Mouse (Mus musculus): ENCODE data around the gene Rapgef4. TPM values are rescaled to one million over a fixed set of nuclear protein-coding genes. Genes with fewer than 3 reads are reported as not detected.

Gene Rapgef4
- polyA plus RNA-seq, 1 experiment from 2014 or later = 2.9 TPM

GRCm38 (mm10) chr2:72252510-72253505, 271.8 kb downstream of the Rapgef4 start:
- no peaks in the 10 kb centered on the region for H3K27me3 ChIP-seq (ENCODE audit: insufficient read depth, poor library complexity, severe bottlenecking)
- no peak overlapping the region for H3K4me3 ChIP-seq
- DNase-seq (ENCODE audit: low spot score) = no peak
- H3K9me3 ChIP-seq = no peaks in the 10 kb centered on the region
- peaks cover 27% of the 10 kb centered on the region for H3K4me1 ChIP-seq (replicated peaks)
- no peaks in the 10 kb centered on the region for H3K36me3 ChIP-seq
- WGBS = 67% methylated on average over 18 of the region's 18 CpGs
- H3K27ac ChIP-seq = no peak overlapping the region

- H3K4me1 ChIP-seq (replicated peaks) = peaks cover 27% of the 10 kb centered on the region
- H3K27me3 ChIP-seq (ENCODE audit: insufficient read depth, poor library complexity, severe bottlenecking) = no peaks in the 10 kb centered on the region
- H3K4me3 ChIP-seq = no peak overlapping the region
- WGBS = 80% methylated on average over 4 of the region's 4 CpGs
- H3K27ac ChIP-seq = no peak overlapping the region
- H3K9me3 ChIP-seq = no peaks in the 10 kb centered on the region
- no peak for DNase-seq (ENCODE audit: low spot score)
- H3K36me3 ChIP-seq = no peaks in the 10 kb centered on the region
Measured at GRCm38 (mm10) chr2:72253882-72254281, 272.8 kb downstream of the Rapgef4 start.

- no peaks in the 10 kb centered on the region for H3K27me3 ChIP-seq (ENCODE audit: insufficient read depth, poor library complexity, severe bottlenecking)
- H3K36me3 ChIP-seq = no peaks in the 10 kb centered on the region
- DNase-seq (ENCODE audit: low spot score) = peak; percentile 32
- no peak overlapping the region for H3K4me3 ChIP-seq
- peaks cover 27% of the 10 kb centered on the region for H3K4me1 ChIP-seq (replicated peaks)
- 37% methylated on average over 14 of the region's 14 CpGs for WGBS
- peak overlapping the region; percentile 53 for H3K27ac ChIP-seq
- no peaks in the 10 kb centered on the region for H3K9me3 ChIP-seq
Measured at GRCm38 (mm10) chr2:72254813-72255582, 274.0 kb downstream of the Rapgef4 start.

- no peak for DNase-seq (ENCODE audit: low spot score)
- H3K36me3 ChIP-seq = no peaks in the 10 kb centered on the region
- H3K27me3 ChIP-seq (ENCODE audit: insufficient read depth, poor library complexity, severe bottlenecking) = no peaks in the 10 kb centered on the region
- 88% methylated on average over 1 of the region's 1 CpGs for WGBS
- no peak overlapping the region for H3K4me3 ChIP-seq
- no peaks in the 10 kb centered on the region for H3K4me1 ChIP-seq (replicated peaks)
- H3K9me3 ChIP-seq = no peaks in the 10 kb centered on the region
- no peak overlapping the region for H3K27ac ChIP-seq
Measured at GRCm38 (mm10) chr2:72260704-72261103, 279.7 kb downstream of the Rapgef4 start.

GRCm38 (mm10) chr2:72262814-72263480, 281.9 kb downstream of the Rapgef4 start:
- Histone ChIP-seq H3K36me3 (no peaks in the 10 kb centered on the region), H3K27ac (no peak overlapping the region), H3K9me3 (no peaks in the 10 kb centered on the region), H3K4me3 (no peak overlapping the region), H3K4me1 (replicated peaks) (no peaks in the 10 kb centered on the region), H3K27me3 (ENCODE audit: insufficient read depth, poor library complexity, severe bottlenecking) (no peaks in the 10 kb centered on the region)
- no peak for DNase-seq (ENCODE audit: low spot score)
- WGBS = 91% methylated on average over 6 of the region's 6 CpGs

GRCm38 (mm10) chr2:72267390-72267789, 286.4 kb downstream of the Rapgef4 start:
- Histone ChIP-seq H3K36me3 (no peaks in the 10 kb centered on the region), H3K4me3 (no peak overlapping the region), H3K27me3 (ENCODE audit: insufficient read depth, poor library complexity, severe bottlenecking) (no peaks in the 10 kb centered on the region), H3K4me1 (replicated peaks) (no peaks in the 10 kb centered on the region), H3K9me3 (no peaks in the 10 kb centered on the region), H3K27ac (no peak overlapping the region)
- DNase-seq (ENCODE audit: low spot score) = no peak
- WGBS = 88% methylated on average over 6 of the region's 6 CpGs

- Histone ChIP-seq H3K27ac (no peak overlapping the region), H3K4me3 (no peak overlapping the region), H3K36me3 (no peaks in the 10 kb centered on the region), H3K4me1 (replicated peaks) (no peaks in the 10 kb centered on the region), H3K9me3 (no peaks in the 10 kb centered on the region), H3K27me3 (ENCODE audit: insufficient read depth, poor library complexity, severe bottlenecking) (no peaks in the 10 kb centered on the region)
- no peak for DNase-seq (ENCODE audit: low spot score)
- 87% methylated on average over 4 of the region's 4 CpGs for WGBS
Measured at GRCm38 (mm10) chr2:72269651-72270341, 288.8 kb downstream of the Rapgef4 start.

- Histone ChIP-seq H3K4me1 (replicated peaks) (no peaks in the 10 kb centered on the region), H3K27me3 (ENCODE audit: insufficient read depth, poor library complexity, severe bottlenecking) (no peaks in the 10 kb centered on the region), H3K36me3 (no peaks in the 10 kb centered on the region), H3K9me3 (no peaks in the 10 kb centered on the region), H3K27ac (no peak overlapping the region), H3K4me3 (no peak overlapping the region)
- 85% methylated on average over 4 of the region's 4 CpGs for WGBS
- DNase-seq (ENCODE audit: low spot score) = peak; percentile 1
Measured at GRCm38 (mm10) chr2:72278247-72278873, 297.3 kb downstream of the Rapgef4 start.

- H3K27me3 ChIP-seq (ENCODE audit: insufficient read depth, poor library complexity, severe bottlenecking) = peaks cover 3% of the 10 kb centered on the region; the same call in 1 of the 2 replicates
- DNase-seq (ENCODE audit: low spot score) = no peak
- peaks cover 7% of the 10 kb centered on the region for H3K4me1 ChIP-seq (replicated peaks)
- 91% methylated on average over 5 of the region's 5 CpGs for WGBS
- no peak overlapping the region for H3K4me3 ChIP-seq
- no peaks in the 10 kb centered on the region for H3K9me3 ChIP-seq
- no peak overlapping the region for H3K27ac ChIP-seq
- no peaks in the 10 kb centered on the region for H3K36me3 ChIP-seq
Measured at GRCm38 (mm10) chr2:72280524-72280923, 299.5 kb downstream of the Rapgef4 start.

GRCm38 (mm10) chr2:72281971-72282370, 300.9 kb downstream of the Rapgef4 start:
- Histone ChIP-seq H3K4me3 (no peak overlapping the region), H3K4me1 (replicated peaks) (peaks cover 13% of the 10 kb centered on the region), H3K27me3 (ENCODE audit: insufficient read depth, poor library complexity, severe bottlenecking) (peaks cover 3% of the 10 kb centered on the region; the same call in 1 of the 2 replicates), H3K9me3 (no peaks in the 10 kb centered on the region), H3K27ac (no peak overlapping the region), H3K36me3 (no peaks in the 10 kb centered on the region)
- 92% methylated on average over 14 of the region's 14 CpGs for WGBS
- no peak for DNase-seq (ENCODE audit: low spot score)

- H3K9me3 ChIP-seq = no peaks in the 10 kb centered on the region
- H3K4me1 ChIP-seq (replicated peaks) = peaks cover 18% of the 10 kb centered on the region
- WGBS = 85% methylated on average over 4 of the region's 4 CpGs
- no peak overlapping the region for H3K4me3 ChIP-seq
- H3K36me3 ChIP-seq = no peaks in the 10 kb centered on the region
- no peak overlapping the region for H3K27ac ChIP-seq
- no peak for DNase-seq (ENCODE audit: low spot score)
- H3K27me3 ChIP-seq (ENCODE audit: insufficient read depth, poor library complexity, severe bottlenecking) = peaks cover 3% of the 10 kb centered on the region; the same call in 1 of the 2 replicates
Measured at GRCm38 (mm10) chr2:72282733-72283132, 301.7 kb downstream of the Rapgef4 start.

- 78% methylated on average over 7 of the region's 7 CpGs for WGBS
- H3K36me3 ChIP-seq = no peaks in the 10 kb centered on the region
- H3K4me1 ChIP-seq (replicated peaks) = peaks cover 24% of the 10 kb centered on the region
- no peak overlapping the region for H3K4me3 ChIP-seq
- peaks cover 3% of the 10 kb centered on the region; the same call in 1 of the 2 replicates for H3K27me3 ChIP-seq (ENCODE audit: insufficient read depth, poor library complexity, severe bottlenecking)
- H3K9me3 ChIP-seq = no peaks in the 10 kb centered on the region
- no peak for DNase-seq (ENCODE audit: low spot score)
- H3K27ac ChIP-seq = no peak overlapping the region
Measured at GRCm38 (mm10) chr2:72284689-72285088, 303.6 kb downstream of the Rapgef4 start.
